Mouse (Mus musculus) cerebellum, adult 2 months (tissue): ENCODE results near the gene Nyx. TPM values are rescaled to one million over a fixed set of nuclear protein-coding genes. Genes with fewer than 3 reads are reported as not detected.

Experiments
- DNase-seq, 2 experiments: peaks; one replicate each; pipeline ENCODE4 v3.0.0; 2021
- H3K27ac ChIP-seq: fragments of 200-500 bp; 2 replicates; pipeline ENCODE4 v1.5.1; 2012; ENCODE audit warnings: low read length, control low read depth, inconsistent platforms; ENCODE audit not compliant: insufficient read depth
- H3K27me3 ChIP-seq: fragments of 200-500 bp; 2 replicates; pipeline ENCODE4 v1.6.1; 2012; ENCODE audit warnings: inconsistent platforms, mild to moderate bottlenecking, low read length, moderate library complexity; ENCODE audit not compliant: control insufficient read depth, insufficient read depth
- H3K4me1 ChIP-seq: fragments of 200-500 bp; 2 replicates; pipeline ENCODE4 v1.6.1; 2011; ENCODE audit warnings: low read length; ENCODE audit not compliant: control insufficient read depth, insufficient read depth
- H3K4me3 ChIP-seq: fragments of 200-500 bp; replicated peaks from 2 replicates; pipeline ENCODE3; 2011; ENCODE audit warnings: mild to moderate bottlenecking, low read depth, low read length, control low read depth; ENCODE audit not compliant: insufficient read depth
- CTCF ChIP-seq: fragments of 200-500 bp; IDR thresholded peaks from 2 replicates; pipeline ENCODE4 v1.5.1; 2011; ENCODE audit warnings: low read depth, mild to moderate bottlenecking, control low read depth, low read length, moderate library complexity, borderline replicate concordance; ENCODE audit not compliant: insufficient read depth
- POLR2A ChIP-seq: fragments of 200-500 bp; IDR thresholded peaks from 2 replicates; pipeline ENCODE4 v1.6.1; 2011; ENCODE audit warnings: low read length, control low read depth, borderline replicate concordance; ENCODE audit not compliant: insufficient read depth
- WGBS: fragments of 180-500 bp; shearing (Covaris S2); methylation state at CpG from one replicate; pipeline ENCODE4 v1.1.7; 2018; 5-methylcytosine and 5-hydroxymethylcytosine counted together
- polyA plus RNA-seq: library from polyadenylated mRNA; depleted of rRNA; stranded (reverse); fragments of >200 nt; gene quantifications from 2 replicates; pipeline ENCODE4 v1.2.3, GENCODE M21; 2012; rRNA removed

Gene Nyx
- polyA plus RNA-seq, 1 experiment = 0.65 TPM

DNA sequence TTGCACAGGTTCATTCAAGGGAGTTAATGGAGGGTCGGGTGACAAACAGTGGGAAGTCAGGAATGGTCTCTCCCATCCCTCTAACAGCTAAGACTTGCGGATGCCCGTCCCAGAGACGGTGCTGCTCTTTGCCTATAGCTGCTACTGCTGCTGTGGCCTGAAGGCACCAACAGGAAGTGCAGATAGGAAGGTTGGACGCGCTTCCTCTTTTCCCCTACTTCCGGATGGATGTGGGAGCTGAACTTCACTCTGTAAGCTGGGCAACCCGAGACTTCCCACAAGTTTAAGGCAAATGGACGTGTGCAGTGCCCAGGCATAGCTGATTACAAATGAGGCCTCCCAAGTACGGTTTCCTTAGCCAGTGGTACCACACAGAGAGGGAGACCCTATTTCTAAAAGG is 52.1 kb downstream of the Nyx start:
- TF ChIP-seq CTCF = no peak
- TF ChIP-seq POLR2A = no peak
- peaks cover 15% of the 10 kb centered on the region for H3K4me1 ChIP-seq
- H3K27ac ChIP-seq = peak overlapping the region; percentile 15; the same call in 1 of the 2 replicates
- 78% methylated on average over 10 of the region's 10 CpGs for WGBS
- H3K27me3 ChIP-seq = no peaks in the 10 kb centered on the region
- no peak overlapping the region for H3K4me3 ChIP-seq
- DNase-seq = no peak

DNA sequence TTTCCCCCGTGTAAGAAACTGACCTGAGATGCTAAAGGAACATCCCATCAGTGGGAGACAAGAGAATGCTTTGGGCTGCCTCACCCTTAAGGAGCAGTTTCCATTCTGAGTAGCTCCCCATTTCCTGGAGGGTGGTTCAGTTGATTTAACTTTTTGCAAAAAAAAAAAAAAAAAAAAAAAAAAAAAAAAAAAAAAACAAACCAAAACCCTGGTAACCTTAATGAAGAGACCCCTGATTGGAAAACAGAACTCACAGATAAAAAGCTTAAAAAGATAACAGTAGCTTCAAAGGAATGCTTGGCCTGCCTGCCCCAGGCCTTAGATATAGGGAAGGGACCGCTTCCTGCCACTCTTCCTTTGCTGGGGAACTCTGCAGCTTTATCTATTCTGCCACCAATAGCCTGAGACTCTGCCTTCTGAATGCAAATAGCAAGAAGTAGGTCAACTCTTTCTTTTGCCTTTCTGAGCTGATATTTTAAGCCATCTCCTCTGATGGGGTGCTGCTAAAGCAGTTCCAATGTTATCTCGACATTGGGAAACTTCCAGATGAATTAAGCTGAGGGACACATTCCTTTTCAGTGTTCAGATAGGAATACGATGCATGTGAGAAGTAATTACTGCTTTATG is 53.0 kb downstream of the Nyx start:
- peak in 1 of 2 experiments; percentile 46 for DNase-seq
- TF ChIP-seq POLR2A = no peak
- WGBS = 29% methylated on average over 4 of the region's 4 CpGs

DNA sequence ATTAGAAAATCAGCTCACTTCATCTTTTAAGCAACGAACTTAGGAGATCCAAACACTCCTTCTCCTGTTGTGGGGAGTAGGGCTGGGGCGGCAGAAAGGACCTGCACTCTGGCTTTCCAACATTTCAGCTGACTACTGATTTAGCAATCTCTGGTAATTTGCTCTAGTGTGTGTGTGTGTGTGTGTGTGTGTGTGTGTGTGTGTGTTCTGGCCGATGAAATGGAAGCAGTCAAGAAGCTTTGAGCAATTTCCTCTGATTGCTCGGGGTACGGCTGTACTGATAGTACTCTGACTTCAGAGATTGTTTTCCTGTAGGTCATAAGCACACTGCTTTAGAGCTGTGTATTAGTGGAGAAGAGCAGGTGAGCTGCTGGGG is 53.5 kb downstream of the Nyx start:
- TF ChIP-seq POLR2A (no peak), CTCF (no peak)
- Histone ChIP-seq H3K4me1 (peaks cover 15% of the 10 kb centered on the region), H3K27me3 (no peaks in the 10 kb centered on the region), H3K4me3 (no peak overlapping the region), H3K27ac (peak overlapping the region; percentile 87)
- WGBS = 42% methylated on average over 5 of the region's 5 CpGs
- no peak for DNase-seq

More for the DNA sequence above, 53.0 kb downstream of the Nyx start:
- H3K27ac ChIP-seq = peak overlapping the region; percentile 87
- no peak overlapping the region for H3K4me3 ChIP-seq
- H3K27me3 ChIP-seq = no peaks in the 10 kb centered on the region
- H3K4me1 ChIP-seq = peaks cover 15% of the 10 kb centered on the region

DNA sequence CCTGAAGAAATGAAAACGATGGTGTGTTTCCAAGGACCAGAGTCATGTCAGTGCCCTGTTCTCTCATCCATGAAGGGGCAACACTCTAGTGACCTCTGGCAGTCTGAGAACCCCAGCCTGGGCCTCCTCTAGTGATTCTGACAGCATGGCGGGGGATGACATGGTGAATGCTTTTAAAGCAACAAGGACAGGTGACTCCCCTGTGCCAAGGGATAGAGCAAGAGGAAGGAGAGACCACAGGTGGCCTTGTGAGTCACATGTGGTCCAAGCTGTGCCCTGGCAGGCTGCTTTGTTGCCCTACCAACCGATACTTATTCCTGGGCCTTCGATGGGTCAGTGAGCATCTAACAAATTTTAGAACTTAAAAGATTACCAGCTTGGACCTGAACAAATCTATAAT is 54.7 kb downstream of the Nyx start:
- Histone ChIP-seq H3K4me1 (peaks cover 15% of the 10 kb centered on the region), H3K27ac (peak overlapping the region; percentile 87; the same call in 1 of the 2 replicates), H3K27me3 (no peaks in the 10 kb centered on the region), H3K4me3 (no peak overlapping the region)
- DNase-seq = peak in 1 of 2 experiments; percentile 74
- WGBS = 13% methylated on average over 4 of the region's 4 CpGs
- TF ChIP-seq CTCF (no peak), POLR2A (no peak)

DNA sequence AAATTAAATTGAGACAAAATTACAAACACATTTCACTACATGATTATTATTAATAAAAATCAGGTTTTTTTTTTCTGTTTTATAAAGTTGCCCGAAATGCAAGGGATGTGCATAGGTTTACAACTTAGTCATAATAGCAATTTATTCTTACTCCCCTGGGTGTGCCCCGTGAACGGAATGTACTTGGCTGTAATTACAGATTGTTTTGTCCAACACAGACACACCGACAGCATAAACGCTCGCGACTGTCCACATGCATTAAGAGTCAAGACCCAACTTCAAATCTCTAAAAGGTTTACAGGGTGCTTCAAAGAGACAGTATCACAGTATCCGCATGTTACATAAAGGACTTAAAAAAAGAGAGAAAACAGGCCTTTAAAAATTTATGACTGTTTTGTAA is 55.4 kb downstream of the Nyx start:
- TF ChIP-seq POLR2A (no peak), CTCF (no peak)
- Histone ChIP-seq H3K27me3 (no peaks in the 10 kb centered on the region), H3K27ac (no peak overlapping the region), H3K4me1 (peaks cover 15% of the 10 kb centered on the region), H3K4me3 (no peak overlapping the region)
- no peak for DNase-seq
- WGBS = 68% methylated on average over 8 of the region's 8 CpGs

Other genes starting within 250 kb of the Nyx start
- gene Ddx3x, start 185.1 kb upstream of the Nyx start, polyA plus RNA-seq = 85.7 and 121 TPM in 2 replicates
- gene Gpr34, start 166.0 kb downstream of the Nyx start, polyA plus RNA-seq = 2.7 and 3.1 TPM in 2 replicates
- gene Gpr82, start 195.3 kb downstream of the Nyx start, polyA plus RNA-seq = not detected in 2 replicates